Mouse (Mus musculus): Measurements from ENCODE around the gene Sde2.

GRCm38 (mm10) chr1:180866001-180866400 is 15.1 kb downstream of the Sde2 start:
- TF ChIP-seq POLR2A (IDR thresholded peaks at IDR 0.05; ENCODE audit: control insufficient read depth, extremely low read depth, insufficient read depth, low read length, poor library complexity) (no peak), CTCF (IDR thresholded peaks at IDR 0.05; ENCODE audit: borderline replicate concordance, control insufficient read depth, extremely low read depth, insufficient read depth, low read length, poor library complexity) (no peak)
